Mouse (Mus musculus): ENCODE measurements around the gene Alpk3.
"Not testable (repeated sequence)": the region's sequence is repeated elsewhere in the genome, so short reads cannot be mapped to it uniquely, and the experiment has no call there.

Gene Alpk3

GRCm38 (mm10) chr7:81133416-81133815, 76.0 kb downstream of the Alpk3 start:
- DNase-seq, result no peak

GRCm38 (mm10) chr7:81133941-81134340, 76.5 kb downstream of the Alpk3 start:
- DNase-seq, result no peak

- DNase-seq, result peak; percentile 85
These were observed 77.2 kb downstream of the Alpk3 start for GRCm38 (mm10) chr7:81134614-81135067.

DNA sequence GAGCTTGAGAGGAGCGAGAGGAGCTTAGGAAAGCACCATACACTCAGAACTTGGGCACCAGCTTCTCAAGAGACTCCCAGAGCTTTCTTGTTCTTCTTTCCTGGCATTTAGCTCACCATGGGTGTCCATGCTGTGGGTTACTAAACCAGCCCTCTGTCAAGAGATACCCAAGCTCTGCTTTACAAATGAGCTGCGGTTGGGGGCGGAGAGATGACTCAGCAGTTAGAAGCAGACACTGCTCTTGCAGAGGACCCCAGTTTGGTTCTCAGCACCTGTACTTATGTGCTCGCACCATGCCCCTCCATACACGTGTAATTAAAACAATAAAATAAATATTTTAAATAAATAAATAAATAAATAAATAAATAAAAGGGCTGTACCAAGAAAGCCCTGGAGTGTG, 79.9 kb downstream of the Alpk3 start:
- DNase-seq, result no peak

GRCm38 (mm10) chr7:81139100-81139499, 81.7 kb downstream of the Alpk3 start:
- no peak for DNase-seq

GRCm38 (mm10) chr7:81139671-81140404, 82.4 kb downstream of the Alpk3 start:
- DNase-seq, result no peak

- no peak for DNase-seq
These were observed 84.1 kb downstream of the Alpk3 start for GRCm38 (mm10) chr7:81141541-81141940.

DNA sequence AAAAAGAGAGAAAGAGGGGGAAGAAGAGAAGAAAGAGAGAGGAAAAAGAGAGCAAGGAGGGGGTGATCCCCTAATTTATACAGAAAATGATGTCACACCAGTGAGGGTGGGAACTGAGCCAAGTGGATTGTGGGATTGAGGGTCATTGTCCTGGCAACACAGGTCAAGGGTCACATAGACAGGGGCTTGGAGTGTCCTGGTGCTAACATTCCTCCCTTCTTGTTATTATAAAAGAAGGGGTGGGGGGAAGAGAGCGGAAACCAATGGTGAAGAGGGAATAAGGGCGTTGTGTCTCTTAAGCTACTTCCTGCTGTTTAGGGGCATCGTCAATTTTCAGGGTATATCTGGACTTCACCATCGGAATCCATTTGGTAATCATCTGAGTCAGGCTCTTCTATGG, 85.7 kb downstream of the Alpk3 start:
- not testable (repeated sequence) for DNase-seq

DNA sequence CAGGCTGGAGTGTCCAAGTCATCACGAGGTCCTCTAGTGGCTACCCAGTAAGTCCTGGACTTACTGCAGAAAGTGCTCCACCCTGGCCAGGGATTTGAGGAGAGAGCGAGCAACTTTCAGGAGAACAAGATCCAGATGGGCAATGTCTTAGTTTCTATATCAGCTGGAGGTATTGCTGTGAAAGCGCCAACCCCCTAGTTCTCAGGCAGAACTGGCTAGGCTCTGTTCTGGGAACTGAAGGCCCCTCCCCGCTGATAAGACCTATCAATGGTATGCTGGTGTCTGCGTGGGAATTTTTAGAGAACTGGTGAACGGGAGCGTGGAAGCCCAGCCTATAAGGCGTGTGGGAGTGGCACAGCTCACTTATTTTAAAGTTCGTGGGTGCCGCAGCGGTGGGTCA, 92.4 kb downstream of the Alpk3 start:
- DNase-seq, result no peak

- no peak for DNase-seq
These were observed 93.8 kb downstream of the Alpk3 start for GRCm38 (mm10) chr7:81151216-81151615.

DNA sequence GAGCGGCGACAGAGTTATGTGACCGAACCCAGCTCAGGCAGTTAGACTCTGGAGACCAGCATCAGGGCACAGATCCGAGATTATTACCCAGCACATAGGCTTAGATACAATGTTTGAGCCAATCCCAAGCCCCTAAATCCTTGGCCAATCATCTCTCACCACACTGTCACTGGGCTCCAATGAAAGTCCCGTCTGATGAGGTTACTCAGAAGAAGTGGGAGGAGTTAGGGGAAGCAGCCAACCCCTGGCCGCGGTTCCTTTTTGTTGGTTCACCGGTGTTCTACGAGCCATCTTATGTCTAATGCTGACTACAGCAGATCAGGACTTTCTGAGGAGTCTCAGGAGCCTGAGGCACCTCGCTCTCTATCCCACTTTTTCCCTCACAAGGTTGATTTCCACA, 94.9 kb downstream of the Alpk3 start:
- no peak for DNase-seq

DNA sequence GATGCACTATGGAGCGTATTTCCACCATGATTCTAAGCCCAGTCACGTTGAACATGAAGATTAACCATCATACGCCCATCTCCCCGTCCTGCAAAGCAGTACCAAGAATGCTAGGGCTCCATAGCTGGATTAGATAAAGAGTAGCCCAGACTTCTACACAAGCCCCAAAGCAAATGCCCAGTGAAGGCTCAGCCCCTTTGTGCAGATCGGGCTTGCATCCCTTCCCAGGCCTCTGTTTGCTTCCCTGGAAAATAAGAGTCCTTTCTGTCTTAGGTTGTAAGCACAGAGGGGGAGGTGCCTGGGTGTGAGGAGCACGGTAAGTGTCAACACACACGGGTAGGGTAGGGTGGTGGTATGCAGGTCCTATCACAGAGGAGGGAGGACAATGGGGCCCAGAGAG, 95.4 kb downstream of the Alpk3 start:
- no peak for DNase-seq

DNA sequence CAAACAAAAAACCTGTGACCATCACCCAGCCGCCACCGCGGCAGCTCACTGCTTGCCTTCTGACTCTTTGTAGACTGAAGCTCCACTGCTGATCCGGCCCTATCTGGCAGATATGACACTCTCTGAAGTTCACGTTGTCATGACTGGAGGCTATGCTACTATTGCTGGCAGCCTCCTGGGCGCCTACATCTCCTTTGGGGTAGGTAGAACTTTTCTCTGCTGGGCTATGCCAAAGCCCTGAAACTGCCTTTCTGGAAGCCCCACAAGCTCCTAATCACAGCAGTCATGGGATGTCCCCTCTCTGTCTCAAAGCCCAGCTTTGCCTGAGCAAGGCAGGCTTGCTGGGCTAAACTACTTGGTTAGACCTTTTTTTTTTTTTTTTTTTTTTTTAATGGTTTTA, 95.9 kb downstream of the Alpk3 start:
- no peak for DNase-seq

DNA sequence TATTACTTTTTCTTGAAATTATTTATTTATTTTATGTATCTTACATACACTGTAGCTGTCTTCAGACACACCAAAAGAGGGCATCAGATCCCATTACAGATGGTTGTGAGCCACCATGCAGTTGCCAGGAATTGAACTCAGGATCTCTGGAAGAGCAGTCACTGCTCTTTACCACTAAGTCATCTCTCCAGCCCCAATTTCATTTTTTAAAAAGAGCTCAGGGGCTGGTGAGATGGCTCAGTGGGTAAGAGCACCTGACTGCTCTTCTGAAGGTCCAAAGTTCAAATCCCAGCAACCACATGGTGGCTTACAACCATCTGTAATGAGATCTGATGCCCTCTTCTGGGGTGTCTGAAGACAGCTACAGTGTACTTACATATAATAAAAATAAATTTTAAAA, 96.8 kb downstream of the Alpk3 start:
- DNase-seq, result not testable (repeated sequence)

DNA sequence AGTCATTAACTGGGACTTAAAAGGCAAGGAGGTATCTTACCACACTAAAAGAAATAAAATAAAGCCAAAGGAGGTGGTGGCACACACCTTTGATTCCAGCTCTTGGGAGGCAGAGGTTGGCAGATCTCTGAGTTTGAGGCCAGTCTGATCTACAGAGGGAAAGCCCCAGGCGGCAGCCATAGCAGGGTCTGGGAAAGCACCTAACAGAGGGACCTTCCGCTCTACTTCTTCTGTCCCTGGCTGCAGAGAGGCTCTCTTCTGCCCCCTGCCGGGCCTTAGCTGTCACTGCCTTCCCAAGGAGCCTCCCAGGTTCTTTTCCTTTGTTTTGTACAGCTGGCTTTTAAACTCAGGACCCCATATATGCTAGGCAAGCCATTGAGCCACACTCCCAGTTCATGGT, 97.6 kb downstream of the Alpk3 start:
- no peak for DNase-seq

All from layer of hippocampus, adult 9-11 months (tissue).